Mouse (Mus musculus): ENCODE results near the gene Dgkq. TPM values are rescaled to one million over a fixed set of nuclear protein-coding genes. Genes with fewer than 3 reads are reported as not detected.

The Dgkq gene
- total RNA-seq (2021): 1 to 10 TPM; 3.9 to 4.6 TPM
- long read RNA-seq, experiment 1, partial matches to known transcripts: 0 of 4 reads
- long read RNA-seq, experiment 1, other reads (novel, unspliced or antisense): 4 of 4 reads
- long read RNA-seq, experiment 2, full-length matches to known transcripts: 2 of 4 reads
- long read RNA-seq, experiment 2, partial matches to known transcripts: 1 of 4 reads
- long read RNA-seq, experiment 2, other reads (novel, unspliced or antisense): 1 of 4 reads

GRCm38 (mm10) chr5:108668977-108669936 is at the start of gene Dgkq:
Gene Dgkq, minus strand, starts transcription at chr5:108669672.
- TF ChIP-seq CTCF (IDR thresholded peaks at IDR 0.05): peak; percentile 70
- H3K4me3 ChIP-seq: peak within 1 kb of the TSS; percentile 75
- intact Hi-C loops (cut with DNase I): loop anchor here (5.0 kb wide), 1 partner anchor 237 kb away; the partner anchor contains the start of gene Atp5k
- DNase-seq: peak; percentile 94
- peak within 1 kb of the TSS; percentile 99 for H3K27ac ChIP-seq

DNA sequence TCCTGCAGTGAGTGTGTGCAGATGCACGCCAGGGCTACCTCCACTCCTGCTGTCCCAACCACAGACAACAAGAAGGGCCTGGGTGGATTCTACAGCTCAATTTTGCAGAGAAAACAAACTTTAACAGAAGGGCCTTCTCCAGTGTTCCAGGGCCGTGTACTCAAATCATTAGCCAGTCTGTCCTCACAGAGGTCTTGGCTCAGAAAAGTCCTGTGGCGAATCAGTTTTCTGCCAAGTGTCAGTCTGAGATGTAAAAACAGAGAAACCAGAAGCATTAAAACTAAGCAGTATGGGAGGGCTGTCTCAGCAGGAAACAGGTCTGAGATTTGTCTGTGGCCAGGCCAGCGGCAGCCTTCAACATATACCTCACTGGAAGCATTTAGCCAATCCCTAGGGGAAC is 48.6 kb upstream of the Dgkq start:
- intact Hi-C loops (cut with DNase I): no loop called here
- no peak for TF ChIP-seq CTCF (IDR thresholded peaks at IDR 0.05)
- no peak for DNase-seq
- no peak overlapping the region for H3K4me3 ChIP-seq
- H3K27ac ChIP-seq: no peak overlapping the region

DNA sequence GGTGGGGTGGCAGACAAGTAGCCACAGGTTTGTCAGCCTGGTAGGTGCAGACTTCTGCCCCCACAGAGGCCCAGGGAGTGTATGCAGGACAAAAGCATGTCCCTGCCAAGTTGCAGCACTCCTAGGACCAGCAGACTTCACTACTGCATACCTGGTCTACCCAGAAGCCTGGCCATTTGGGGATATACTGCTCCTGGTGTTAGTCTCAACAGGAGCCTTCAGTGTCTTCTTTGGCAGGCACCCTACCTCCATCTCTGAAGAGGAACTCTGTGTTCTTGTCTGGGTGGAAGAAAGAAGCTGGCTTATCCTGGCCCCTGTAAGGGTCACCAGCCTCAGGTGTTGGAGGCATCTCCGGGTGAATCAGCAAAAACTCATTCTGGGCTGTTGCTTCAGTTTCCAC is 46.5 kb upstream of the Dgkq start:
- intact Hi-C loops (cut with DNase I): no loop called here
- Histone ChIP-seq H3K27ac (no peak overlapping the region), H3K4me3 (no peak overlapping the region)
- TF ChIP-seq CTCF (IDR thresholded peaks at IDR 0.05): no peak
- no peak for DNase-seq

DNA sequence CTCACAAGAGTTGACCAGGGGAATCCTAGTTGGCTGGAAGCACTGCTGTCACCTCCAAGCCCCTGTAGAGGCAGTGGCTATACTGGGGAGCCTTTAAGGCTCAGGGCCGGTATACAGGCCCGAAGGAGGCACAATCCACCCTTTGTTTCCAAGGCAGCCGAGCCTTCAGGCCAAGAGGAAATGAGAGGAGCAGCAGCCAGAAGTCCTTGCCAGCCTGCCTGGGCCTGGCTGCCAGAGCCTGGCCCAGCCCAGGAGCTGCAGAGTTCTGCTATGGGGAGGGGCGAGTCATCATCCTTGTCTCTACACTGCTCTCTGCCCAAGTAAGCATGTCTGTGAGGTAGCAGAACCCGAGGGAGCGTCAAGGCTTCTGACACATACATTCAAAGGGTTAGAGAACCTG is 44.7 kb upstream of the Dgkq start:
- no peak for TF ChIP-seq CTCF (IDR thresholded peaks at IDR 0.05)
- intact Hi-C loops (cut with DNase I): no loop called here
- Histone ChIP-seq H3K4me3 (no peak overlapping the region), H3K27ac (peak overlapping the region; percentile 62)
- DNase-seq: peak; percentile 54

DNA sequence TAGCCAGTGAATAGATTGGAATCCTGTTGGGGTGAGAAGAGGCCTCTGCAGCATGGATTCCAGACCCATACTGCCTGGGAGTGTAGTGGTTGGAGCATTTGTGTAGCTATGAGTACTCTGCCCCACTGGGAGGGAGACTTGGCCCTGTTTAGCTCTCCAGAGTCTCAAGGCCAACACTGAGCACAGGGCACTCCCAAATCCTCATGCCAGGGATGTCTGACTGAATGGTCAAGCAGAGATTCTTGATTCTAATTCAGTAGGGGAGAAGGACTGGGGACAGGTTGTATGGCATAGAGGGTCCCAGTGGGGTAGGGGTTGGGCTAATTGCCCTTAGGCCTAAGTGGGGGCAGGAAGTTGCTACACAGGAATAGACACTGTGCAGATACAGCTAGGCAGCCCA is 44.2 kb upstream of the Dgkq start:
- H3K27ac ChIP-seq: peak overlapping the region; percentile 62
- intact Hi-C loops (cut with DNase I): no loop called here
- TF ChIP-seq CTCF (IDR thresholded peaks at IDR 0.05): no peak
- no peak for DNase-seq
- no peak overlapping the region for H3K4me3 ChIP-seq

DNA sequence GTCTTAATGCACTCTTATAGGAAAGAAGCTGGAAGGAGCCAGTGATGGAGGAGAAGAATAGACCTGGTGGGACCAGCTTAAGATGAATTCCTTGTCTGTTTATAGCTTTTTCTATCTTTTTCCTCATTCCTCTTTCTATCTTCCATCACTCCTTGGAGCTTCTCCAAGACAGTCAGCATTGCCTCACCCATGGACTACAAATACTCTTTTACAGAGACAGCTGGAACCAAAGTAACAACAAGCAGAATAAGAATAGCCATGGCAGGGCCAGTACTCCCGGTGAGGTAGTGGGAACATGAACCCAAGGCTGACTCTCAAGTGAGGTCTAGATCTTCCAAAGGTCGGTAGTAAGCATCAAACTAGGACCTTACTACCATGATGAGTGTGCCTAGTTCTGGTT is 43.6 kb upstream of the Dgkq start:
- no peak for TF ChIP-seq CTCF (IDR thresholded peaks at IDR 0.05)
- no peak for DNase-seq
- no peak overlapping the region for H3K4me3 ChIP-seq
- peak overlapping the region; percentile 28 for H3K27ac ChIP-seq
- intact Hi-C loops (cut with DNase I): no loop called here

- DNase-seq: no peak
- intact Hi-C loops (cut with DNase I): no loop called here
- no peak for TF ChIP-seq CTCF (IDR thresholded peaks at IDR 0.05)
Observed at GRCm38 (mm10) chr5:108711968-108712367, 42.5 kb upstream of the Dgkq start.

GRCm38 (mm10) chr5:108708981-108709731 is 39.7 kb upstream of the Dgkq start:
- TF ChIP-seq CTCF (IDR thresholded peaks at IDR 0.05): no peak
- Histone ChIP-seq H3K27ac (no peak overlapping the region), H3K4me3 (no peak overlapping the region)
- intact Hi-C loops (cut with DNase I): no loop called here
- no peak for DNase-seq

More at GRCm38 (mm10) chr5:108711968-108712367, 42.5 kb upstream of the Dgkq start:
- Histone ChIP-seq H3K4me3 (no peak overlapping the region), H3K27ac (no peak overlapping the region)

- intact Hi-C loops (cut with DNase I): no loop called here
- Histone ChIP-seq H3K4me3 (no peak overlapping the region), H3K27ac (no peak overlapping the region)
- no peak for DNase-seq
- no peak for TF ChIP-seq CTCF (IDR thresholded peaks at IDR 0.05)
Observed at GRCm38 (mm10) chr5:108708419-108708818, 38.9 kb upstream of the Dgkq start.

DNA sequence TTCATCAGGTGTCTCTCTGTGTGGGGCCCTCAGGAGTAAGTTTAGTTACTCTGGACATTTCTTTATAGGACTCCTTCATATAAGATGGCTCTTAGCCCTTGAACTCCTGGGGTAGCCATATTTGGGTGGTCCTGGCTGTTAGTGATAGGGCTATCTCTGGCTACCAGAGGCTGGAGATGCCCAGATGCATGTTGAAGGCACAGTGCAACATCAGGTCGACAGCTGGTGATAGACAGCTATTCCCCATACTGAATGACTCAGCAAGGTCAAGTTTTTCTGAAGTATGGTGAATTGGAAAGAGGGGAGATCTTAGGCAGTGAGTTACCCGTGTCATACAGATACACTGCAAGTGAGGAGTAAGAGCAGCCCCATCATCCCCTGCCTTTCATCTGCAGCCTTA is 38.3 kb upstream of the Dgkq start:
- no peak overlapping the region for H3K4me3 ChIP-seq
- H3K27ac ChIP-seq: no peak overlapping the region
- TF ChIP-seq CTCF (IDR thresholded peaks at IDR 0.05): no peak
- intact Hi-C loops (cut with DNase I): no loop called here
- DNase-seq: no peak

DNA sequence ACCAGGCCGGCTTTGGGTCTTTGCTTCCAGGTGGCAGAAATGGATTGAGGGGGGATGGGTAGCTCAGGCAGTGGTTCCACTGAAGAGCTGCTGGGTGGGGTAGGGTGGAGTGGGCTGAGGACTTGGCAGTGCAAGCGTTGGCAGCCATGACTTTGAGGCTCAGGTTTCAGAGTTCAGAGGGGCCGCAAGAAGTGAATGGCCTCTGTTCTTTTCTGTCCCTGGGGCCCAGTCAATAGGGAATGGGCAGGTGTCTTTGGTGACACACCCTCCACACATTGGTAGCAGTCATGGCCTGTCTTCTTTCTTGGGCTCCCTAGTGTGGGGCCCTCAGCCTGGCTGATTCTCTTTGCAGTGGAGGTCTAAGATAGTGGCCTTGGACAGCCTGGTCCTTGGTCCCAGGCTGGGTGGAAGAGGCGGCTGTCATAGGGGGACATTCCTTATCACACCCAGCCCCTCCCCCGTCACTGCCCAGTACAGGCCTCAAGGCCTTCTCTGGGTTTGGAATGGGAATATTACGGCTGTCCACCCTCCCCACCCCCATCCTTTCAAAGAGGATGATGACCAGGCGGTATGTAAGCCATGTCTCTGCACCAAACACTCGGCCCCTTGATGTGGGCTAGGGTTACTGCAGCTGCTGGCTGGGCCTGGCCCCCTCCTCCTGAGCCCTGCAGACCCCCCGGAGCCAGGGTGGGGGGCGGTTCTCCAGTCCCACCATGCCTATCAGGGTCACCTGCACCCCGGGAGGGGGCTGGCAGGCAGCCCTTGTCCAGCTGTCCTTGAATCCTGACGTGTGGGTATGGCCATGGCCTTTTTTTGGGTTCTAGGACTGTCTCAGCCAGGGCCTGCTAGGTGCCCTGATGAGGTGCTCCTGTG is 34.5 kb upstream of the Dgkq start:
- no peak for TF ChIP-seq CTCF (IDR thresholded peaks at IDR 0.05)
- no peak overlapping the region for H3K4me3 ChIP-seq
- intact Hi-C loops (cut with DNase I): no loop called here
- no peak for DNase-seq
- H3K27ac ChIP-seq: no peak overlapping the region

All from gastrocnemius, adult 2 months (tissue).